Mouse (Mus musculus) limb, embryonic 14.5 days (tissue): ENCODE data around the gene Pold1. TPM values are rescaled to one million over a fixed set of nuclear protein-coding genes. Genes with fewer than 3 reads are reported as not detected.
A peak's percentile ranks its signal among the peaks of the same experiment; 100 is the strongest.

Experiments used
- ATAC-seq: fragments of 200-750 bp; cut with Nextera tagmentation; 2 replicates; pipeline ENCODE4 v1.8.0; 2017; ENCODE audit warnings: low read depth, moderate number of reproducible peaks, moderate TSS enrichment; ENCODE audit not compliant: low FRiP score
- DNase-seq: peaks from one replicate; pipeline ENCODE4 v3.0.0-alpha.2; 2015; ENCODE audit warnings: low spot score
- H3K27ac ChIP-seq: fragments of 300-500 bp; sonication (generic); replicated peaks from 2 replicates; pipeline ENCODE4 v1.5.1; 2014; ENCODE audit warnings: low read depth, mild to moderate bottlenecking, low read length, moderate library complexity, mixed read lengths
- H3K27me3 ChIP-seq: fragments of 300-500 bp; sonication (generic); 2 replicates; pipeline ENCODE4 v1.6.1; 2014; ENCODE audit warnings: low read length, mixed read lengths; ENCODE audit not compliant: control insufficient read depth, insufficient read depth
- H3K36me3 ChIP-seq: fragments of 300-500 bp; sonication (generic); 2 replicates; pipeline ENCODE4 v1.6.1; 2014; ENCODE audit warnings: mild to moderate bottlenecking, low read length, moderate library complexity, mixed read lengths; ENCODE audit not compliant: control insufficient read depth, insufficient read depth
- H3K4me1 ChIP-seq: fragments of 300-500 bp; sonication (generic); 2 replicates; pipeline ENCODE4 v1.6.1; 2014; ENCODE audit warnings: antibody characterized with exemption, low read length, mixed read lengths; ENCODE audit not compliant: control insufficient read depth, insufficient read depth
- H3K4me2 ChIP-seq: fragments of 300-500 bp; sonication (generic); replicated peaks from 2 replicates; pipeline ENCODE4 v1.6.1; 2014; ENCODE audit warnings: low read depth, mild to moderate bottlenecking, low read length, moderate library complexity; ENCODE audit not compliant: severe bottlenecking
- H3K4me3 ChIP-seq: fragments of 300-500 bp; sonication (generic); replicated peaks from 2 replicates; pipeline ENCODE4 v1.5.1; 2014; ENCODE audit warnings: low read length
- H3K9ac ChIP-seq: fragments of 300-500 bp; sonication (generic); 2 replicates; pipeline ENCODE4 v1.6.1; 2014; ENCODE audit warnings: mild to moderate bottlenecking, low read depth, low read length, moderate library complexity; ENCODE audit not compliant: severe bottlenecking
- H3K9me3 ChIP-seq: fragments of 300-500 bp; sonication (generic); 2 replicates; pipeline ENCODE4 v1.6.1; 2016; ENCODE audit warnings: low read length; ENCODE audit not compliant: control insufficient read depth
- POLR2A ChIP-seq: fragments of 200-500 bp; IDR thresholded peaks from 2 replicates; pipeline ENCODE4 v1.8.0; 2012; ENCODE audit warnings: inconsistent platforms, mild to moderate bottlenecking, moderate library complexity, borderline replicate concordance; ENCODE audit not compliant: insufficient read depth, insufficient read length; ENCODE audit errors: extremely low read depth
- WGBS: fragments of 180-500 bp; shearing (Covaris S2); extraction: QIAGEN DNeasy Blood & Tissue Kit; methylation state at CpG from one replicate; pipeline ENCODE4 v1.1.7; 2014; 5-methylcytosine and 5-hydroxymethylcytosine counted together
- polyA plus RNA-seq, 2 experiments: library from polyadenylated mRNA; depleted of rRNA in 1 of 2; stranded (reverse) in 1 of 2; unstranded in 1 of 2; fragments of >200 nt; fragmentation: Nextera tagmentation in 1 of 2; extraction: Ambion mirVana in 1 of 2; gene quantifications; 2 replicates each; pipeline versions ENCODE4 v1.2.1 to v1.2.3; 2012 to 2014

Gene Pold1
- polyA plus RNA-seq, 2 experiments: 62.1 to 102 TPM

DNA sequence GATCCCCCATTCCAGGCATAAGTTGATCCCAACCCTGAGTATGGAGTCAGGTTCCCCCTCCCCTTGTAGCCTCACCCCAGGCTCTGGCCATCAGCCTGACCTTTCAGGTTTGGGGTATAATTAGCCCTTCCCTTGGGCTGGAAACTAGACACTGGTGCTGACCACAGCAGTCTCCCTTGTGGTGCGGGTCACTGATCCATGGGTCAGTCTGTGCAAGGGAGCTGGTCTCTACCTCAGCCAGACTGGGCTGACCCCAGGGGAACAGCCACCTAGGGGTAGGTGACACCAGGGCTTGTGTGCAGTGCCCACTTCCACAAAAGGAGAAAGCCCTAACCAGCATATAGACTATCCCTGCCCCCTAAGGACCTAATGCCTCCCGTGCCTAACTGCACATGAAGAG lies 25.6 kb downstream of the Pold1 start:
- WGBS: 76% methylated on average over 2 of the region's 2 CpGs
- Histone ChIP-seq H3K36me3 (no peaks in the 10 kb centered on the region), H3K27me3 (peaks cover 58% of the 10 kb centered on the region), H3K27ac (no peak overlapping the region), H3K4me2 (no peak overlapping the region), H3K9ac (no peak overlapping the region), H3K4me1 (peaks cover 4% of the 10 kb centered on the region), H3K4me3 (no peak overlapping the region), H3K9me3 (no peaks in the 10 kb centered on the region)
- no peak for TF ChIP-seq POLR2A
- ATAC-seq (no peak), DNase-seq (no peak)

DNA sequence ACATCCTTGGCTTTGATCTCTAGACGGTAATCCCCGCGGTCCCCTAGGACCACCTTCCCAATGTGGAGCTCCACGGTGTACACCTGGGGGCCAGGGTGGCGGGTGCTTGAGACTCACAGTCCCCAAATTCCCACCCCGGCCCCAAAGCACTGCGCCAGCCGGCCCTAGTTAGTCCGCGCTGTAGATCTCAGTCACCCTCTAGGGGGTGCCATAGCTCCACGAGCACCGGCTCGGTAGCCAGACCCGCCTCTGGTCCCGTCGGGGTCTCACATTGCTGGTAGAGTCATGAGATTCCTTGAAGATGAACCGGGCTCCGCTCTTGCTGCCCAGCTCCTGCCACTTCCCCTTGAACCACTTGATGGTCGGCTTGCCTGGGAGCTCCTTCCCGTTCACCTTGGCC lies 26.9 kb downstream of the Pold1 start:
- H3K4me2 ChIP-seq: 0 out of 2 replicates have a peak overlapping the region, but pooled peaks have one; percentile 23

DNA sequence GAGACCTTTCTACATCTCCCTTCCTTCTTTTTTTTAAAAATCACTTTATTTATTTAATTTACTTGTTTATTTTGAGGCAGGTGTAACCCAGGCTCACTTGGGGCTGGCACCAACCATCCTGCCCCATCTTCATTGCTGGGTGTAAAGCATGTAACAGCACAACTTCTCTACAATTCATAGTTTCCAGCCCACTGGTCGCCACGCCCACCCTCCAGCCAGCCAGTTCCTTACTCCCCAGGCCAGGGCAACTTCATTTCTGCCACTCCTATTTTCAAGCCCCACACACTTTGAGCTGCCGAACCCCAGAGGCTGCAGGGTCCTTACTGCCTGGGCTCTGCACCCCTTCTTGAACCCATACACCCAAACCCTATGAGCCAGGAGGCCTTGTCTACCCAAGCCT lies 27.7 kb downstream of the Pold1 start:
- DNase-seq (no peak), ATAC-seq (no peak)
- Histone ChIP-seq H3K9me3 (no peaks in the 10 kb centered on the region), H3K4me2 (no peak overlapping the region), H3K36me3 (no peaks in the 10 kb centered on the region), H3K27me3 (peaks cover 51% of the 10 kb centered on the region), H3K27ac (no peak overlapping the region), H3K9ac (no peak overlapping the region), H3K4me1 (no peaks in the 10 kb centered on the region), H3K4me3 (no peak overlapping the region)
- no peak for TF ChIP-seq POLR2A
- WGBS: 67% methylated on average over 3 of the region's 3 CpGs

More for the DNA sequence above, 26.9 kb downstream of the Pold1 start:
- 3% methylated on average over 20 of the region's 20 CpGs for WGBS
- Histone ChIP-seq H3K9me3 (no peaks in the 10 kb centered on the region), H3K27ac (no peak overlapping the region), H3K27me3 (peaks cover 55% of the 10 kb centered on the region), H3K9ac (peak overlapping the region; percentile 38; the same call in 1 of the 2 replicates), H3K4me1 (no peaks in the 10 kb centered on the region), H3K36me3 (no peaks in the 10 kb centered on the region), H3K4me3 (no peak overlapping the region)
- peak; percentile 54 for DNase-seq
- ATAC-seq: peak; percentile 56
- no peak for TF ChIP-seq POLR2A

DNA sequence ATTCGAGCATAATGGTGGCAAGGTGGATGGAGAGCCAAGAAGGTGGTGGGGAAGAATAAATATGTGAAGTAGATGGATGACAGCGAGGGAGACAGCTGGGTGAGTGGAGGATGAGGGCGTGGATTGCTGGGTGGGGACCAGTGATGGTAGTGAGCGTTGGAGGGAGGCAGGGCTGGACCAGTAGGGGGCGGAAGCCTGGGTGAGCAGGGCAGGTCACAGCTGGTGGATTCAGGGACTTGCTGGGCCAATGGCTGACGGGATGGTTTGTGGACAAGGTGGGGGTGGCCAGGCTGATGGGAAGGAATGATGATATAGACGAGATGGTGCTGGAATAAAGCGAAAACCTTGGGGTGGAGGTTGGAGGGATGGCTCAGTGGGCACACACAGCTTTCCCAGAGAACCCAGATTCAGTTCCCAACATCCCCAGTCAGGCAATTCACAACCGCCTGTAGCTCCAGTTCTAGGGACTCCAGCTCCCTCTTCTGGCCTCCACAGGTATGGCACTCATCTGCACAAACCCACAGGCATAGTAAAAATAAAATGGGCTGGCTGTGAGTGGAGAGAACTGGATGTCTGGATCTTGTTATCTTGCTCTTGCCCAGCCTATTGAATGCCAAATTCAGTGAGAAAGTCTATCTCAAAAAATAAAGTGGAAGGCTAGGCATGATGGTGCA lies 29.3 kb downstream of the Pold1 start:
- no peaks in the 10 kb centered on the region for H3K4me1 ChIP-seq
- no peak for TF ChIP-seq POLR2A
- DNase-seq: no peak
- H3K4me3 ChIP-seq: no peak overlapping the region
- peaks cover 35% of the 10 kb centered on the region for H3K27me3 ChIP-seq
- H3K36me3 ChIP-seq: no peaks in the 10 kb centered on the region
- no peak overlapping the region for H3K4me2 ChIP-seq
- no peaks in the 10 kb centered on the region for H3K9me3 ChIP-seq
- ATAC-seq: no peak
- no peak overlapping the region for H3K27ac ChIP-seq
- 68% methylated on average over 9 of the region's 9 CpGs for WGBS
- H3K9ac ChIP-seq: no peak overlapping the region

DNA sequence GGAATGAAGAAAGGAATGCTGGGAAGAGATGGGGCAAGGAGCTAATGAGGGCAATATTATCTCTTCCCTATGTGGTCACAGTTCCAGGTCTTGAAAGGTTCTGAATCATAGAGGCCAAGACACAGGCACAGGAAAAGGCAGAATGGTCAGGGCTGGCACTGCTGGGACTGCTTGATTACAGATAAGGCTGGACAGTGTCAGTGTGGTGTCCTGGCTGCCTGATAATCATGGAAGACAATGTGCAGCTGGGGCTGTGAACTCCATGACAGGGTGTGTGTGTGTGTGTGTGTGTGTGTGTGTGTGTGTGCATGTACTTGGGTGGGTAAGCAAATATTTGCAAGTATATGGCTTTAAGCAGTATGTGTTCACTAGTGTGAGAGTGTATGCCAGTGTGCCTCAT lies 41.2 kb downstream of the Pold1 start:
- H3K27ac ChIP-seq: no peak overlapping the region
- no peaks in the 10 kb centered on the region for H3K9me3 ChIP-seq
- H3K9ac ChIP-seq: no peak overlapping the region
- H3K4me1 ChIP-seq: no peaks in the 10 kb centered on the region
- DNase-seq (no peak), ATAC-seq (no peak)
- no peaks in the 10 kb centered on the region for H3K27me3 ChIP-seq
- H3K36me3 ChIP-seq: no peaks in the 10 kb centered on the region
- H3K4me3 ChIP-seq: no peak overlapping the region
- no peak for TF ChIP-seq POLR2A
- H3K4me2 ChIP-seq: no peak overlapping the region
